Comparison of ENCODE assay signal across 9 mouse cellular contexts in the genomic region with DNA sequence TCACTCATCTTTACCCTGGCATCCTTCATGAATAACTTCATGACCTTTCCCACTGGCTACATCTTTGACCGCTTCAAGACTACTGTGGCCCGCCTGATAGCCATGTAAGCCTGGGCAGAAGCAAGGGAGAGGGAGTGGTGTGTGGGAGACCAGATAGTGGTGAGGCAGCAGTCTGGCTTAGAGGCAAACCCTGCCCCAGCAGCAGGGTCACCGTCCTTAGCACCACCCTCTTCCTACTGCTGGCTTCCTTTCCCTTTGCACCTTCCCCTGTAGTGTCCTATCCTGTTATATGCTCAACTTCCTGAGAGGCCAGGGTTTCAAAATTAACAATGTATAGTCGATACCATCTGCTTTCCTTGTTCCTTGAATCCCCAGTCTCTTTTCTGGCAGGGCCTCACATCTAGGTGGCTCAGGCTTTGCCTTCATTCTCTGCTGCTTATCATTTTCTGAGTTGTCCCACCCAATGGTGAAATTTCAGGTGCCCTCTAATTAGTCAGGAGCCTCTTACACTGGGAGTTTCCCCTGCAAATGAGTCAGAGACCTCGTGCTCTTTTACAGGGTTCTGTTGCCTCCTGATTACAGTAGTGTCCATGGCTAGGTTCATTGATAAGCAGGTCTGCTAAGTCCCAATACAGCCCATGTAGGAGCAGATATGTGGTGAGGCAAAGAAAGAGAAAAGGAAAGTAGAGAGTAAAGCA. TPM values are rescaled to one million over a fixed set of nuclear protein-coding genes. Genes with fewer than 3 reads are reported as not detected.
DNase-seq lines count a peak whose midpoint lies in the region; ATAC-seq lines count a peak whose summit lies in the region.
"Had no signal": no experiment of that assay in that cellular context is flagged by ENCODE, and none has a peak within 500 bp of the region (broad histone marks: within the 10 kb centered on the region; RNA-seq: fewer than 3 reads in every experiment).

No protein-coding gene starts in this region.

- peak overlapping the region; percentile 86 for H3K27ac ChIP-seq in heart, embryonic 13.5 days (replicated peaks)
- H3K27ac ChIP-seq in limb, embryonic 10.5 days = 0 out of 2 replicates have a peak overlapping the region, but pooled peaks have one; percentile 93

- WGBS in heart, embryonic 13.5 days = 38% methylated on average over 5 of the region's 5 CpGs
- 87% methylated on average over 5 of the region's 5 CpGs for WGBS in limb, embryonic 10.5 days

- no peaks in the 10 kb centered on the region for H3K27me3 ChIP-seq in heart, embryonic 13.5 days (replicated peaks)
- no peaks in the 10 kb centered on the region for H3K27me3 ChIP-seq in limb, embryonic 10.5 days (ENCODE audit: low read depth, poor library complexity, severe bottlenecking)

- H3K4me3 ChIP-seq in heart, embryonic 13.5 days = peak overlapping the region; percentile 62
- H3K4me3 ChIP-seq in limb, embryonic 10.5 days = peak overlapping the region; percentile 62

- H3K9me3 ChIP-seq in heart, embryonic 13.5 days = no peaks in the 10 kb centered on the region
- no peaks in the 10 kb centered on the region for H3K9me3 ChIP-seq in limb, embryonic 10.5 days (replicated peaks)

- peak; percentile 69; the same call in 1 of the 2 replicates for ATAC-seq in heart, embryonic 13.5 days (ENCODE audit: extremely low read depth, insufficient number of reproducible peaks, low FRiP score, low TSS enrichment)
- ATAC-seq in megakaryocyte-erythroid progenitor cell, adult 5-6 weeks (replicated peaks; ENCODE audit: low FRiP score, low TSS enrichment, poor library complexity, severe bottlenecking) = peak; percentile 87

- H3K36me3 ChIP-seq in heart, embryonic 13.5 days = peaks cover 34% of the 10 kb centered on the region
- peaks cover 19% of the 10 kb centered on the region for H3K36me3 ChIP-seq in limb, embryonic 10.5 days

- DNase-seq in 3T3-L1 (ENCODE audit: low read depth, low spot score) (peak; percentile 60), adipocyte (ENCODE audit: low spot score) (peak; percentile 37)
- DNase-seq in limb, embryonic 10.5 days (ENCODE audit: low spot score) = no peak
- no peak for DNase-seq in urinary bladder, postnatal 4 days (ENCODE audit: low spot score in 2 of 2)
- DNase-seq in layer of hippocampus, adult 11-12 months (ENCODE audit: low spot score) = no peak
- DNase-seq in layer of hippocampus, adult 9-11 months = no peak

- H3K9ac ChIP-seq in heart, embryonic 13.5 days = peak overlapping the region; percentile 85

- peak overlapping the region; percentile 68 for H3K4me2 ChIP-seq in heart, embryonic 13.5 days

- H3K4me1 ChIP-seq in heart, embryonic 13.5 days = peaks cover 27% of the 10 kb centered on the region
- H3K4me1 ChIP-seq in limb, embryonic 10.5 days = peaks cover 19% of the 10 kb centered on the region

RNA-seq across cellular contexts. Expression of a gene that starts 2.0 kb away (rescaled TPM):
- 36.2 and 37.0 TPM in 2 replicates for polyA plus RNA-seq in heart, embryonic 13.5 days (2015; fragmentation: Nextera tagmentation; extraction: Ambion mirVana)
- 30.4 and 32.8 TPM in 2 replicates for polyA plus RNA-seq in limb, embryonic 10.5 days (2016; fragmentation: Nextera tagmentation; extraction: Ambion mirVana)
- total RNA-seq in megakaryocyte-erythroid progenitor cell, adult 5-6 weeks (2014; fragmentation: Nextera tagmentation) = 118 and 137 TPM in 2 replicates
- 65.3 and 108 TPM in 2 replicates for total RNA-seq in megakaryocyte-erythroid progenitor cell, adult 5-6 weeks (2017)

RNA-seq across cellular contexts. Expression of a gene that starts 41.9 kb away (rescaled TPM):
- polyA plus RNA-seq in heart, embryonic 13.5 days (2015; fragmentation: Nextera tagmentation; extraction: Ambion mirVana) = 0.79 and 1.2 TPM in 2 replicates
- polyA plus RNA-seq in limb, embryonic 10.5 days (2016; fragmentation: Nextera tagmentation; extraction: Ambion mirVana) = 0.18 TPM in 1 of 2 replicates, not detected in the other
- not detected in 2 replicates for total RNA-seq in megakaryocyte-erythroid progenitor cell, adult 5-6 weeks (2014; fragmentation: Nextera tagmentation)
- 0.85 and 3.2 TPM in 2 replicates for total RNA-seq in megakaryocyte-erythroid progenitor cell, adult 5-6 weeks (2017)

RNA-seq across cellular contexts. Expression of a gene that starts 49.6 kb away (rescaled TPM):
- 0.16 and 0.20 TPM in 2 replicates for polyA plus RNA-seq in heart, embryonic 13.5 days (2015; fragmentation: Nextera tagmentation; extraction: Ambion mirVana)
- polyA plus RNA-seq in limb, embryonic 10.5 days (2016; fragmentation: Nextera tagmentation; extraction: Ambion mirVana) = 0.15 TPM in 1 of 2 replicates, not detected in the other
- total RNA-seq in megakaryocyte-erythroid progenitor cell, adult 5-6 weeks (2014; fragmentation: Nextera tagmentation) = not detected in 2 replicates
- total RNA-seq in megakaryocyte-erythroid progenitor cell, adult 5-6 weeks (2017) = not detected in 2 replicates
- polyA plus RNA-seq: brain, embryonic 14.5 days had no signal

RNA-seq across cellular contexts. Expression of a gene that starts 51.9 kb away (rescaled TPM):
- 0.72 and 0.99 TPM in 2 replicates for polyA plus RNA-seq in heart, embryonic 13.5 days (2015; fragmentation: Nextera tagmentation; extraction: Ambion mirVana)
- polyA plus RNA-seq in limb, embryonic 10.5 days (2016; fragmentation: Nextera tagmentation; extraction: Ambion mirVana) = 0.74 and 1.0 TPM in 2 replicates
- not detected in 2 replicates for total RNA-seq in megakaryocyte-erythroid progenitor cell, adult 5-6 weeks (2014; fragmentation: Nextera tagmentation)
- not detected in 2 replicates for total RNA-seq in megakaryocyte-erythroid progenitor cell, adult 5-6 weeks (2017)

Comparison
In these comparisons a context has a peak if more than half of its experiments do, and no peak if none do; other contexts are left out.
1. DNase-seq: peak in 3T3-L1 (single experiment) and adipocyte (single experiment); none in limb, embryonic 10.5 days (single experiment), urinary bladder, postnatal 4 days (0 of 2), layer of hippocampus, adult 11-12 months (single experiment) and layer of hippocampus, adult 9-11 months (single experiment).